Mouse (Mus musculus): ENCODE measurements around the gene Lin52. TPM values are rescaled to one million over a fixed set of nuclear protein-coding genes. Genes with fewer than 3 reads are reported as not detected.
A peak's percentile ranks its signal among the peaks of the same experiment; 100 is the strongest.

Lin52 gene
- polyA plus RNA-seq, 1 experiment: 0.09 TPM

DNA sequence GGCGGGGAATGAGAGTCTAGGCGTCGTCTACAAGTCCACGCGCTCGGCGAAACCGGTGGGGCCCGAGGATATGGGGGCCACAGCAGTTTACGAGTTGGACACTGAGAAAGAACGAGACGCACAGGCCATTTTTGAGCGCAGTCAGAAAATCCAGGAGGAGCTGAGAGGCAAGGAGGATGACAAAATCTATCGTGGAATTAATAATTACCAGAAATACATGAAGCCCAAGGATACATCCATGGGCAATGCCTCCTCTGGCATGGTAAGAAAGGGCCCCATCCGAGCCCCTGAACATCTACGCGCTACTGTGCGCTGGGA lies 33.7 kb upstream of the Lin52 start:
- H3K36me3 ChIP-seq (ENCODE audit: control insufficient read depth): peaks cover 5% of the 10 kb centered on the region
- no peak for TF ChIP-seq TAL1 (IDR thresholded peaks at IDR 0.05; ENCODE audit: low read length)
- TF ChIP-seq GATA1 (IDR thresholded peaks at IDR 0.05; ENCODE audit: low read length): no peak
- H3K4me3 ChIP-seq (replicated peaks): peak overlapping the region; percentile 94
- H3K27me3 ChIP-seq (ENCODE audit: control insufficient read depth): no peaks in the 10 kb centered on the region
- H3K4me1 ChIP-seq (ENCODE audit: control insufficient read depth): peaks cover 22% of the 10 kb centered on the region
- no peaks in the 10 kb centered on the region for H3K9me3 ChIP-seq (ENCODE audit: control insufficient read depth, low read length)

DNA sequence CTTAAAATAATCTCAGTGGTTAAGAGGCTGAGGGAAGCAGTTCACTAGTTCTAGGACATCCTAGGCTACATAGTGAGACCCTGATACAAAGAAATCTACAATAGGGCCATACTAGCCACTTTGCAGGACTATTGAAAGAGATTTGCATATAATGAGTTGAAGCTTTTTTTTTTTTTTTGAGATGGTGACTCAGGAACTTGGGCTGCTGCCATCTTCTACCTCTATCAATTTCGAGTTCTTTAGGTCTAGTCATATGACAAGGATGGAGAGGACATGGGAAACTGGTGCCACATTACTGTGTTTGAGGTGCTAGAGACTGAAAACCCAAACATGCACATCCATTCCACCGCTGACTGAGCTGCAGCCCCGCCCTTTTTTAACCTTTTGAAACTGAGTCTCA lies 27.2 kb upstream of the Lin52 start:
- Histone ChIP-seq H3K4me1 (ENCODE audit: control insufficient read depth) (peaks cover 3% of the 10 kb centered on the region), H3K36me3 (ENCODE audit: control insufficient read depth) (no peaks in the 10 kb centered on the region), H3K27me3 (ENCODE audit: control insufficient read depth) (no peaks in the 10 kb centered on the region), H3K9me3 (ENCODE audit: control insufficient read depth, low read length) (no peaks in the 10 kb centered on the region), H3K4me3 (replicated peaks) (no peak overlapping the region)
- TF ChIP-seq TAL1 (IDR thresholded peaks at IDR 0.05; ENCODE audit: low read length): no peak

DNA sequence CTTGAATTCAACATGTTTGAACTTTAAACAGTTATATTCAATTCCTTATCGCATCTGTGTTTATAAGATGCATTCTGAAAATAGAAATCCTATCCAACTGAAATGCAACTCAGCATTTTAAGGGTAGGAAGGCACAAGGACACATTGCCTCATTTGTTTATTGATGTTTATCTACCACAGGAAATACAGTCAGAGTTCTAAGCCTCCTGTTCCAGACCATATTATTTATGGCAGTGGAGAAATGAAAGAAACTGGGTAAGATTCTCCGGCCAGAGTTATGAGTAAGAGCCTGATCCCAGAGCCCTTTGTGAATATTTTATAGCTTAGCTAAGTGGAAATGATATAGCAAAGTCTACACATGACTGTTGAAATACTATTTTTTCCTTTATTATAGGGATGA lies 21.4 kb upstream of the Lin52 start:
- Histone ChIP-seq H3K9me3 (ENCODE audit: control insufficient read depth, low read length) (no peaks in the 10 kb centered on the region), H3K36me3 (ENCODE audit: control insufficient read depth) (peaks cover 6% of the 10 kb centered on the region), H3K4me1 (ENCODE audit: control insufficient read depth) (no peaks in the 10 kb centered on the region), H3K27me3 (ENCODE audit: control insufficient read depth) (no peaks in the 10 kb centered on the region), H3K4me3 (replicated peaks) (no peak overlapping the region)
- TF ChIP-seq TAL1 (IDR thresholded peaks at IDR 0.05; ENCODE audit: low read length) (no peak), GATA1 (IDR thresholded peaks at IDR 0.05; ENCODE audit: low read length) (no peak)

DNA sequence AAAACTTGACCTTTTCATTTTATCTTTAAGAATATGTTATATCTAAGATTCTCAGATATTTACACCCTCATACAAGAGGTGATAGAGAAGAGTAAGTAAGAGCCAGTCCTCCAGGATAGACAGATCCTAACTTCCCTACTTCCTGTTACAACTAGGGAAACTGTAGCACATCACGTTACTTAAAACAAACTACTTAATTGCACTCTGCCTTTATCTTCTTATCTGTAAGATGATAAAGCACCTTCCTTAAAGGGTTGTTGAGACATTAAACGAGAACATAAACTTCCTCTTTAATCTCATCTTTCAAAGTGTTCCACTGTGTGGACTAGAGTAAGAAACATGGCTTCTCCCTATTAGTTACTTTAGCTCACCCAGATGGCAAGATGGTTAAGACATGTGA lies 12.5 kb upstream of the Lin52 start:
- H3K27me3 ChIP-seq (ENCODE audit: control insufficient read depth): no peaks in the 10 kb centered on the region
- peaks cover 2% of the 10 kb centered on the region; the same call in 1 of the 2 replicates for H3K36me3 ChIP-seq (ENCODE audit: control insufficient read depth)
- H3K9me3 ChIP-seq (ENCODE audit: control insufficient read depth, low read length): no peaks in the 10 kb centered on the region
- H3K4me3 ChIP-seq (replicated peaks): no peak overlapping the region
- H3K4me1 ChIP-seq (ENCODE audit: control insufficient read depth): no peaks in the 10 kb centered on the region
- TF ChIP-seq TAL1 (IDR thresholded peaks at IDR 0.05; ENCODE audit: low read length) (no peak), GATA1 (IDR thresholded peaks at IDR 0.05; ENCODE audit: low read length) (no peak)

DNA sequence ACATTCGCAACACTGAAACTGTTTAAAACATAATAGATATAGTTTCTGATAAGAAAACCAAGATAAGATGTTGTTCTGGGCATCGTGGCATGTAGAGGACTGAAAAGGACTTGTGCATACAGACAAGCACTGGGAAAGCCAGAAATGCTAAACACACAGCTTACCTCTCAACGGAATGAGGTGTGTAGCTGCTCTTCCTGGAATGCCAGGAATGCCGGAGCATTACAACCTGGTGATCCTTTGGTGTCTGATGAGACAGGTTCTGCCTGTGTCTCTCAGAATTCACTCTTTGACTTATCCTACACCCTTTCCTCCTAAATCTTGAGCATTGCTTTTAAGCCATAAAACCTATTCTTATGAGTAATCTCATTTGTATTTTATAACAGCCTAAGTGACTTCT lies 8.7 kb upstream of the Lin52 start:
- TF ChIP-seq GATA1 (IDR thresholded peaks at IDR 0.05; ENCODE audit: low read length) (no peak), TAL1 (IDR thresholded peaks at IDR 0.05; ENCODE audit: low read length) (no peak)
- no peak overlapping the region for H3K4me3 ChIP-seq (replicated peaks)
- peaks cover 2% of the 10 kb centered on the region; the same call in 1 of the 2 replicates for H3K36me3 ChIP-seq (ENCODE audit: control insufficient read depth)
- no peaks in the 10 kb centered on the region for H3K9me3 ChIP-seq (ENCODE audit: control insufficient read depth, low read length)
- no peaks in the 10 kb centered on the region for H3K4me1 ChIP-seq (ENCODE audit: control insufficient read depth)
- peaks cover 27% of the 10 kb centered on the region for H3K27me3 ChIP-seq (ENCODE audit: control insufficient read depth)

DNA sequence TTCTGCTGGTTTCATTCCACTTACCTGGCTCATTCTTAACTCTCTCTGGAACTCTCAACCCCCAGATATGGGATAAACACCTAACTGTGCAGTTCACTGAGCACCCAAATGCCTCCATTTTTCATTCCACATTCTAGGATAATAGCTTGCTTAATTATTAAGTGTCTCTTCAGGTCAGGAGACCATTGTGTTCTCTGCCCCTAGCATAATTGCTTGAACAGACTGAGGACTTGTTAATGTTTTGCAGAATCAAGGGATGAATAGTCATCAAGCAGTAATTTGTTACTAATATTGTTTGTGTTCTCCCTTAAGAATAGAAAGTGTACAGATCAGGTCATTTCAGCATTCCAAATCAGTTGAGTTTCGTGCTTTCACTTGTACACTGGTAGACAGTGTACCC lies 3.8 kb upstream of the Lin52 start:
- Histone ChIP-seq H3K36me3 (ENCODE audit: control insufficient read depth) (no peaks in the 10 kb centered on the region), H3K9me3 (ENCODE audit: control insufficient read depth, low read length) (no peaks in the 10 kb centered on the region), H3K4me3 (replicated peaks) (no peak overlapping the region), H3K27me3 (ENCODE audit: control insufficient read depth) (peaks cover 42% of the 10 kb centered on the region), H3K4me1 (ENCODE audit: control insufficient read depth) (peaks cover 17% of the 10 kb centered on the region)
- no peak for TF ChIP-seq TAL1 (IDR thresholded peaks at IDR 0.05; ENCODE audit: low read length)
- no peak for TF ChIP-seq GATA1 (IDR thresholded peaks at IDR 0.05; ENCODE audit: low read length)

DNA sequence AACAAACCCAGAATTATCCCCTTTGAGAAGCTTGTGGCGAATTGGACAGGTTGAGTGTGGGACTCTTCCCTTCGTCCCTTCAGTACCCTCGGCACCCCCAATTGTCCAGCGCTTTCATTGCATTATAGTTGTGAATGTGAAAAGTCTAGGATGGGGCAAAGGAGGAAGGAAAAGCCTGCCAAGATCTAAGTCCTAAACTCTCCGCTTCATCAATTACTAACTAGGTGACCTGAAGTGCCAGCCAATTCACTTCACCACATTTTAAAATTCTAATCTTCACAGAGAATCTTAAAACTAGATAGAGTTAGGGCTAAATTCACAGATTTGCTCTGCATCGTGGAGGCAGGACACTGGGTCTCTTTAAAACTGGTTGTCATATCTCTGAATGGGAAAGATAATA lies 3.0 kb upstream of the Lin52 start:
- H3K36me3 ChIP-seq (ENCODE audit: control insufficient read depth): peaks cover 4% of the 10 kb centered on the region
- H3K9me3 ChIP-seq (ENCODE audit: control insufficient read depth, low read length): no peaks in the 10 kb centered on the region
- peaks cover 25% of the 10 kb centered on the region for H3K4me1 ChIP-seq (ENCODE audit: control insufficient read depth)
- peaks cover 42% of the 10 kb centered on the region for H3K27me3 ChIP-seq (ENCODE audit: control insufficient read depth)
- H3K4me3 ChIP-seq (replicated peaks): no peak overlapping the region
- TF ChIP-seq GATA1 (IDR thresholded peaks at IDR 0.05; ENCODE audit: low read length) (no peak), TAL1 (IDR thresholded peaks at IDR 0.05; ENCODE audit: low read length) (no peak)

DNA sequence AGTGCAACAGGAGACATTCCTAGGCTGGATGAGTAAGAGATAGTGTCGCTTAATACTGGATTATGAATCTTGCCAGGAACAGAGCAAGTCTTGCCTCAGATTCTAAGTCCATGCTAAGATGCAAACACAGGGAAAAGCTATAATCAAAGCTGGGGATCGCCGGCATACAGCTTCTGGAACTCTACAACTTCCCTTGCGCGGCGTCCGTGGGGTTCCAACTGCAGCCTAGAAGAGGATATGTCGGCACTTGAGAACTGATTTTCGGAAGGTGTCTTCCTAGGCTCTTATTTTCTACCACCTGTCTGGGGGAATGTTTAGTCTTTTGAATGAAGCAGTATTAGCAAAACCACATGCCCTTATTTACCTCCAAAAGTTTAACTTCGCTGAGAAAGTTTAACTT lies 1.3 kb upstream of the Lin52 start:
- peak overlapping the region; percentile 79 for H3K4me3 ChIP-seq (replicated peaks)
- TF ChIP-seq GATA1 (IDR thresholded peaks at IDR 0.05; ENCODE audit: low read length): no peak
- H3K9me3 ChIP-seq (ENCODE audit: control insufficient read depth, low read length): no peaks in the 10 kb centered on the region
- H3K4me1 ChIP-seq (ENCODE audit: control insufficient read depth): peaks cover 40% of the 10 kb centered on the region
- peaks cover 37% of the 10 kb centered on the region for H3K27me3 ChIP-seq (ENCODE audit: control insufficient read depth)
- H3K36me3 ChIP-seq (ENCODE audit: control insufficient read depth): peaks cover 19% of the 10 kb centered on the region

DNA sequence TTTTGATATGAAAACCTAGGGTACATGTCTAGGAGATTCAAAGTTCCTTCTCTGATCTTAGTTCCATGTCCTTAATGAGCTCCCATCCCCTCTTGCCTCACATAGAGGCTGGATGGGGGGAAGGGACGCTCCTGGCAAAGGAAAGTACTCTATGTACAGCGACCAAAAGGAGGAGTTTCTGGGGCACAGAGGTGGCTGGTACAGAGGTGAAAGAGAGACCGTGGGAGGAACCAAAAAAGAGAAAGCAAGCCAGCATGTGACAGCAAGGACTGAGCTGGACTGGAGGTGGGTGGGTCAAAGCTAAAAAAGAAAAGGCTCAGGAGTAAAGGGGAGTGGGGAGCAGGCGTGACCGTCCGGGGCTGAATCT lies 888 bp upstream of the Lin52 start:
- H3K4me1 ChIP-seq (ENCODE audit: control insufficient read depth): peaks cover 40% of the 10 kb centered on the region
- no peaks in the 10 kb centered on the region for H3K9me3 ChIP-seq (ENCODE audit: control insufficient read depth, low read length)
- peak overlapping the region; percentile 79 for H3K4me3 ChIP-seq (replicated peaks)
- H3K36me3 ChIP-seq (ENCODE audit: control insufficient read depth): peaks cover 23% of the 10 kb centered on the region
- H3K27me3 ChIP-seq (ENCODE audit: control insufficient read depth): peaks cover 35% of the 10 kb centered on the region
- TF ChIP-seq GATA1 (IDR thresholded peaks at IDR 0.05; ENCODE audit: low read length): no peak
- no peak for TF ChIP-seq TAL1 (IDR thresholded peaks at IDR 0.05; ENCODE audit: low read length)

DNA sequence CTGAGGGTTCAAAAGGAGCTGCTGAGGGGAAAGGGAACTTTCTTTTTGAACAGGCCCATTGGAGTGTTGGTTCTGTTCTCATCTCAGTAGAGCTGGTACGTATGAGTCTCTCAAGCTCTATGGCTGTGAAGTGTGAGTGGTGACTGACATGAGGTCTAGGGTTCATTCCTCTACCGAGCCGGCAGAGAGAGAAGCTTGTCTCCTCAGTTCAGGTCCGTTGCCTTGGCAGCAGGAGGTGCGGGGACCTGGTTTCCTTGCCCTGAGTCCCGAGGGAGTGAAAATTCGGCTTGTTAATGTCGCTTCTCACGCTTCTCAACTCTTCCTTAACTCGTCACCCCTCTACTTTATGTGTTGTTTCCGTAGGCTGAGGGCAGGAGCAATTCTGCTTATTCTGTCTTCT lies 579 bp downstream of the Lin52 start:
- TF ChIP-seq GATA1 (IDR thresholded peaks at IDR 0.05; ENCODE audit: low read length) (no peak), TAL1 (IDR thresholded peaks at IDR 0.05; ENCODE audit: low read length) (no peak)
- H3K27me3 ChIP-seq (ENCODE audit: control insufficient read depth): peaks cover 22% of the 10 kb centered on the region
- peaks cover 40% of the 10 kb centered on the region for H3K4me1 ChIP-seq (ENCODE audit: control insufficient read depth)
- peaks cover 34% of the 10 kb centered on the region for H3K36me3 ChIP-seq (ENCODE audit: control insufficient read depth)
- peak overlapping the region; percentile 79 for H3K4me3 ChIP-seq (replicated peaks)
- H3K9me3 ChIP-seq (ENCODE audit: control insufficient read depth, low read length): no peaks in the 10 kb centered on the region

Measured in erythroblast, embryonic 14.5 days (primary cell).